Mouse (Mus musculus) liver, embryonic 14.5 days (tissue): ENCODE measurements around the gene Klrb1b. TPM values are rescaled to one million over a fixed set of nuclear protein-coding genes. Genes with fewer than 3 reads are reported as not detected.
A peak's percentile ranks its signal among the peaks of the same experiment; 100 is the strongest.

Experiments used
- ATAC-seq: fragments of 200-750 bp; cut with Nextera tagmentation; 2 replicates; pipeline ENCODE4 v1.8.0; 2017; ENCODE audit warnings: moderate number of reproducible peaks, mild to moderate bottlenecking, moderate library complexity; ENCODE audit not compliant: insufficient read depth
- DNase-seq, 3 experiments: peaks; one replicate each; pipeline ENCODE4 v3.0.0-alpha.2; 2012 to 2013; ENCODE audit warnings: low read depth in 3 of 3, low spot score in 3 of 3
- H3K27ac ChIP-seq: fragments of 300-500 bp; sonication (generic); 2 replicates; pipeline ENCODE4 v1.5.1; 2014; ENCODE audit warnings: moderate library complexity, mild to moderate bottlenecking, control low read depth, inconsistent platforms
- H3K27me3 ChIP-seq: fragments of 300-500 bp; sonication (generic); 2 replicates; pipeline ENCODE4 v1.6.1; 2014; ENCODE audit warnings: mild to moderate bottlenecking, low read length, moderate library complexity; ENCODE audit not compliant: control insufficient read depth, insufficient read depth
- H3K36me3 ChIP-seq: fragments of 300-500 bp; sonication (generic); replicated peaks from 2 replicates; pipeline ENCODE4 v1.6.1; 2014; ENCODE audit warnings: low read depth; ENCODE audit not compliant: control insufficient read depth, insufficient read depth
- H3K4me1 ChIP-seq, 2 experiments: fragments of 200-500 bp in 1 of 2; fragments of 300-500 bp in 1 of 2; sonication (generic) in 1 of 2; replicated peaks; 2 replicates each; pipeline ENCODE4 v1.6.1; 2012 to 2014; ENCODE audit warnings: antibody characterized with exemption in 1 of 2, inconsistent platforms in 1 of 2, low read length in 1 of 2; ENCODE audit not compliant: control insufficient read depth in 2 of 2, insufficient read depth in 2 of 2
- H3K4me2 ChIP-seq: fragments of 300-500 bp; sonication (generic); 2 replicates; pipeline ENCODE4 v1.6.1; 2014; ENCODE audit warnings: low read depth, mild to moderate bottlenecking, control low read depth, moderate library complexity
- H3K4me3 ChIP-seq, 2 experiments: fragments of 200-500 bp in 1 of 2; fragments of 300-500 bp in 1 of 2; sonication (generic) in 1 of 2; 2 replicates each; pipeline ENCODE4 v1.5.1; 2012 to 2014; ENCODE audit warnings: low read depth in 2 of 2, low read length in 2 of 2, mild to moderate bottlenecking in 2 of 2, control low read depth in 1 of 2, inconsistent platforms in 1 of 2, moderate library complexity in 1 of 2; ENCODE audit not compliant: insufficient read depth in 1 of 2
- H3K9ac ChIP-seq: fragments of 300-500 bp; sonication (generic); replicated peaks from 2 replicates; pipeline ENCODE4 v1.6.1; 2014; ENCODE audit warnings: mild to moderate bottlenecking, control low read depth, moderate library complexity
- H3K9me3 ChIP-seq: fragments of 300-500 bp; sonication (generic); 2 replicates; pipeline ENCODE4 v1.6.1; 2016; ENCODE audit warnings: low read length, mixed read lengths; ENCODE audit not compliant: control insufficient read depth
- CTCF ChIP-seq: IDR thresholded peaks from 2 replicates; pipeline ENCODE4 v1.5.1; 2016; ENCODE audit warnings: antibody characterized with exemption, low read depth, control low read depth
- EP300 ChIP-seq: IDR thresholded peaks from 2 replicates; pipeline ENCODE4 v1.6.1; 2016; ENCODE audit warnings: antibody characterized with exemption, low read depth
- WGBS: fragments of 180-500 bp; shearing (Covaris S2); extraction: QIAGEN DNeasy Blood & Tissue Kit; methylation state at CpG from one replicate; pipeline ENCODE4 v1.1.7; 2014; ENCODE audit not compliant: insufficient replicate concordance; 5-methylcytosine and 5-hydroxymethylcytosine counted together
- polyA plus RNA-seq, 2 experiments: library from polyadenylated mRNA; depleted of rRNA in 1 of 2; stranded (reverse) in 1 of 2; unstranded in 1 of 2; fragments of >200 nt; fragmentation: Nextera tagmentation in 1 of 2; extraction: Ambion mirVana in 1 of 2; gene quantifications; 2 replicates each; pipeline versions ENCODE4 v1.2.1 to v1.2.3; 2012 to 2014

Gene Klrb1b
- polyA plus RNA-seq, 2 experiments = 0.13 to 0.18 TPM

- Histone ChIP-seq H3K4me1 (peaks cover 3 to 21% of the 10 kb centered on the region in 2 experiments), H3K9ac (no peak overlapping the region), H3K27me3 (no peaks in the 10 kb centered on the region), H3K36me3 (no peaks in the 10 kb centered on the region), H3K4me2 (no peak overlapping the region; the same call in none of the 2 replicates), H3K27ac (no peak overlapping the region), H3K4me3 (no peak overlapping the region), H3K9me3 (no peaks in the 10 kb centered on the region)
- TF ChIP-seq CTCF (no peak), EP300 (no peak)
- 71% methylated on average over 5 of the region's 5 CpGs for WGBS
- DNase-seq (no peak), ATAC-seq (no peak)
Measured at GRCm38 (mm10) chr6:128844586-128845080, 18.5 kb upstream of the Klrb1b start.

- DNase-seq (no peak), ATAC-seq (no peak)
- TF ChIP-seq CTCF = no peak
- TF ChIP-seq EP300 = no peak
- Histone ChIP-seq H3K27me3 (no peaks in the 10 kb centered on the region), H3K36me3 (no peaks in the 10 kb centered on the region), H3K4me3 (peak overlapping the region in 1 of 2 experiments; percentile 75; a peak in 1 of 4 replicates), H3K4me1 (peaks cover 3 to 21% of the 10 kb centered on the region in 2 experiments), H3K4me2 (peak overlapping the region; percentile 81), H3K9ac (no peak overlapping the region), H3K9me3 (no peaks in the 10 kb centered on the region), H3K27ac (no peak overlapping the region)
- 41% methylated on average over 8 of the region's 8 CpGs for WGBS
Measured at GRCm38 (mm10) chr6:128844131-128844530, 18.0 kb upstream of the Klrb1b start.

GRCm38 (mm10) chr6:128843479-128843992, 17.4 kb upstream of the Klrb1b start:
- under 1% methylated on average over 22 of the region's 22 CpGs for WGBS
- H3K4me1 ChIP-seq = peaks cover 3 to 21% of the 10 kb centered on the region in 2 experiments

GRCm38 (mm10) chr6:128842945-128843478, 16.9 kb upstream of the Klrb1b start:
- Histone ChIP-seq H3K9me3 (no peaks in the 10 kb centered on the region), H3K4me2 (peak overlapping the region; percentile 81), H3K27ac (peak overlapping the region; percentile 23; the same call in 1 of the 2 replicates), H3K27me3 (no peaks in the 10 kb centered on the region), H3K9ac (peak overlapping the region; percentile 75), H3K4me1 (peaks cover 3 to 21% of the 10 kb centered on the region in 2 experiments), H3K4me3 (peak overlapping the region; percentile 75 to 86), H3K36me3 (no peaks in the 10 kb centered on the region)
- TF ChIP-seq CTCF (no peak), EP300 (no peak)
- peak; percentile 67 for ATAC-seq
- peak; percentile 78 to 82 (median 78) for DNase-seq
- WGBS = under 1% methylated on average over 43 of the region's 44 CpGs

More at GRCm38 (mm10) chr6:128843479-128843992, 17.4 kb upstream of the Klrb1b start:
- Histone ChIP-seq H3K4me2 (peak overlapping the region; percentile 81), H3K36me3 (no peaks in the 10 kb centered on the region), H3K27me3 (no peaks in the 10 kb centered on the region), H3K9me3 (no peaks in the 10 kb centered on the region), H3K9ac (peak overlapping the region; percentile 53), H3K4me3 (peak overlapping the region; percentile 75 to 86), H3K27ac (peak overlapping the region; percentile 23)
- DNase-seq (no peak), ATAC-seq (no peak)
- TF ChIP-seq EP300 (no peak), CTCF (no peak)

GRCm38 (mm10) chr6:128842356-128842944, 16.3 kb upstream of the Klrb1b start:
- Histone ChIP-seq H3K4me3 (peak overlapping the region; percentile 75 to 86), H3K27me3 (no peaks in the 10 kb centered on the region), H3K4me1 (peaks cover 3 to 24% of the 10 kb centered on the region in 2 experiments), H3K27ac (no peak overlapping the region), H3K9ac (peak overlapping the region; percentile 75), H3K4me2 (peak overlapping the region; percentile 81), H3K9me3 (no peaks in the 10 kb centered on the region), H3K36me3 (no peaks in the 10 kb centered on the region)
- ATAC-seq (no peak), DNase-seq (no peak)
- WGBS = 2% methylated on average over 20 of the region's 20 CpGs
- TF ChIP-seq CTCF (no peak), EP300 (no peak)
